Mouse (Mus musculus): ENCODE measurements around the gene Hoxa9. TPM values are rescaled to one million over a fixed set of nuclear protein-coding genes. Genes with fewer than 3 reads are reported as not detected.
A peak's percentile ranks its signal among the peaks of the same experiment; 100 is the strongest.

The Hoxa9 gene
- total RNA-seq, 2 experiments from 2014 or later, result 5.7 to 13.5 TPM

DNA sequence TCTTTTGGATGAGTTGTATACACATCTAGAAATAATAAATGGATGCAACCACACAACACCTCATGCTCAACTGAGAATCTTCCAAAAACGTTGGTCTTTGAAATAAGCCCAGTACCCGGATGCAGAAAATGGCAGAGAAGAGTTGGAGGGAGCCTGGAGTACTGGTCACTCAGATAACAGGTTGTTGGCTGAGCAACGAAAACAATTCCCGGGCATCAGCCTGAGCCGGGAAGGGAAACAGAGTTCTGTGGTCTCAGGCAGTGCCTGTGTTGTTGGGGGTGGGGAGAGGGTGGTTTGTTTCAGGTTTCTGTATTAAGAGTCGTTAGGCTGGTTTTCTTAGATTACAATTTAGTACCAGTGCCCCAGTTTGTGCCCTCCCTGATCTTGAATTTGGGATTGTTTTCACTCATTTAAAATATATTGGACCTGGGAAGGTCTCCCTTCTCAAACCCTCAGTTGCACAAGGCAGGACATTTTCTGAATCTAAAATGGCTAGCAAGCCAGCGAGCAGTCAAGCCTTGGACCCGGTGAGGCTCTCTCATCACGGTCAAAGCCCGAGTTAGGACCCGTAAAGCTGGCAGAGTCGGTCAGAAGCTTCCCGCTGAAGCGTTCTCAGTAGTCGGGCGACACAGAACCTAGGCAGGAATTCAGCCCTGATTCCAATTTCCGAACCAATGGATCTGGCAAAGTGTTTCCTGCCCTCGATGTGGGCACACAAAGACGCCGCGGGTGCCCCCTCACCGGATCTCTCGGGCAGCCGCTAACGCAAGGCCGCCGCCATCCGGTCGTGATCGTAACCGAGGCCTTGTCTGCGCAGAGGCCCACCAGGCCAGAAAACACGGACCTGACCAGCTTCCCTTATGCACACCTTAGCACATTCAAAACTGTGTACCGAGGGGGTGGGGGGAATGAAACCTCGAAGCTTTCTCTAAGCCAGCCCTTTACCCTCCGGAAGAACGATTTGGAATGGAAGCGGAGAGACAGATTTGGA, 2.1 kb downstream of the Hoxa9 start:
- DNase-seq, result no peak

DNA sequence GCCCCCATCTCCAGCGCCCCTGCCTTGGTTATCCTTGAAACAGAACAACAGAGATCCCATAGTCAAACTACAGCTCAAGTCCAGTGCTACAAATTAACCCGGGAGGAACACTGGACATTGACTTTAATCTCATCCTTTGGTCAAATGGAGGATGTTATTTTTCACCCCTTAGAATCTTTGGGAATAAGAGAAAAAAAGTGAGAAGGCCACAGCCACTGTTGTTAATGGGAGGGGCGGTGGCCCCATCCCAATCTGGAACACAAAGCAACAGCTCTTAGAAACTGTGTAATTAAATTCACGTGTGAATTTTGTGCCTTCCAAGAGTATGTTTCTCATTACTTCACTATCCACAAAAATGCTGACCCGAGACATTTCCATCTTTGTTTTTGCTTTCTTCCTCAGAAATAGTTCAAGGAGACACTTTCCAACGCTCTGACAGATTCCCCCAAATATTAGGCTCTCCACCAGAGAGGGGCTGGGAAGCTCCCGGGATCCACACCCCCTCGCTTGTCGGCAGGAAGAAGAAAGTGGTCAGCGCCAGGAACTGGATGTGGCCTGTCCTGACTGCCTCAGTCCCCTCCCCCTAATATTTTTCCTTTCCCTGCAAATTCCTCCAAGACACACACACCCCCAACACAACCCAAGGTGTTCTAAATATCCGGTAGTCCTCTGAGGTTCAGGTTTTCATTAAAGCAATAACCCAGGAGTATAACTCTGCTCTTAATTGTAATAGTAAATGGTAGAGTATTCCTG, 3.2 kb downstream of the Hoxa9 start:
- DNase-seq, result no peak

DNA sequence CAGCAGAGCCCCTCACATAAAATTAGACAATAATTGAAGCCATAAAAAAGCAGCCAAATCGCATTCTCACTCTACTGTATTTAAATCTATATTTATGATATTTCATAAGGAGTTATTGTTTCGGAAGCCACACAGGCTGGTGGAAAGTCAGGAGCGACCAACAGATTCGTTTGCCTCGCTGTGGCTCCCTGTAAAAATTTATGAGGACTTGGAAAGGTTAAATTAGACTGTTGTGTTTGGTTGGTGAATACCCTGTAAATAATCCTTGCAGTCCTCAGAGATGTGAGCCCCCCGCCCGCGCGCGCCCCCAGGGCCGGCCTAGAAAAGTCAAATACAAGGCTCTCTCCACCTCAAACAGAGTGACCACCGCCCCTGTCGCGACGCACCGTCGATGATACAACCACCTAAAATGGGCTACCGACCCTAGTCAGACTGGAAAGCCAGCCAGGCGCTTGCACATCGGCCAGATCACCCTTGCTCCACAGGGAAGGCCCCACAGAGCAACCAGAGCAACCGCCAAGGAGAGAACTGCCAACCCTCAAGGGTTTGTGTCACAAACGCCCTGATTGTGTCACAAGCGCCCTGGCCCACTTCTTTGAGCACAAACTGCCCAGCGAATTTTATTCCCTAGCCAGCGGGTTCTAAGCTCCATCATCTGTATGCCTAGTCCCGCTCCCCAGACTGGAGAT, 4.2 kb downstream of the Hoxa9 start:
- no peak for DNase-seq

DNA sequence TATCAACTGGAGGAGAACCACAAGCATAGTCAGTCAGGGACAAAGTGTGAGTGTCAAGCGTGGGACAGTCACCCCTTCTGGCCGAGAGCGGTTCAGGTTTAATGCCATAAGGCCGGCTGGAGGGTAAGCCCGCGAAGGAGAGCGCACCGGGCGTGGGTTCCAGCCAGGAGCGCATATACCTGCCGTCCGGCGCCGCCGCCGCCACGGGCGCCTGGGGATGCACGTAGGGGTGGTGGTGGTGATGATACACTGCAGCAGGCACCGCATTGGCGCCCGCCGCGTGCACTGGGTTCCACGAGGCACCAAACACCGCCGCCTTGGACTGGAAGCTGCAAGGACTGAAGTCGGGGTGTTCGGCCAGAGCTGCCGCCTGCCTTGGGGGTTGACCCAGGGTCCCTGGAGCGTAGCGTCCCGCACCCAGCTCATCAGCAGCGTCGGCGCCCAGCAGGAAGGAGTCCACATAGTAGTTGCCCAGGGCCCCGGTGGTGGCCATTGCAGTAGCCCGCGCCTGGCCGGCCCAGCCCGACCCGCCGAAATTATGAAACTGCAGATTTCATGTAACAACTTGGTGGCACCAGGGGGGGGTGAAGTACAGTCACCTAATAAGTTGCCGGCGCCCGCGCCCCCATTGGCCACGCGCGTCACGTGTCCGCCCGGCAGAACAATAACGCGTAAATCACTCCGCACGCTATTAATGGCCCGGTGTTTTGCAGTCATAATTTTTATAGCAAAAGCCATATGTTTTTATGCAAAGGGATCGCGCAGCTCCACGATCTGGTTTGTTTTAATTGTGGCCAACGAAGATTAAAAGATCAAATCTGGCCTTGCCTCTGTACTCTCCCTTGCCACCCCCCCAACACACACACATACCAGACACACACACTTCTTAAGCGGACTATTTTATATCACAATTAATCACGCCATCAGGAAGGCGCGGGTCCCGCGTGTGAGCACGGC, 5.0 kb downstream of the Hoxa9 start:
- DNase-seq, result peak; percentile 85

DNA sequence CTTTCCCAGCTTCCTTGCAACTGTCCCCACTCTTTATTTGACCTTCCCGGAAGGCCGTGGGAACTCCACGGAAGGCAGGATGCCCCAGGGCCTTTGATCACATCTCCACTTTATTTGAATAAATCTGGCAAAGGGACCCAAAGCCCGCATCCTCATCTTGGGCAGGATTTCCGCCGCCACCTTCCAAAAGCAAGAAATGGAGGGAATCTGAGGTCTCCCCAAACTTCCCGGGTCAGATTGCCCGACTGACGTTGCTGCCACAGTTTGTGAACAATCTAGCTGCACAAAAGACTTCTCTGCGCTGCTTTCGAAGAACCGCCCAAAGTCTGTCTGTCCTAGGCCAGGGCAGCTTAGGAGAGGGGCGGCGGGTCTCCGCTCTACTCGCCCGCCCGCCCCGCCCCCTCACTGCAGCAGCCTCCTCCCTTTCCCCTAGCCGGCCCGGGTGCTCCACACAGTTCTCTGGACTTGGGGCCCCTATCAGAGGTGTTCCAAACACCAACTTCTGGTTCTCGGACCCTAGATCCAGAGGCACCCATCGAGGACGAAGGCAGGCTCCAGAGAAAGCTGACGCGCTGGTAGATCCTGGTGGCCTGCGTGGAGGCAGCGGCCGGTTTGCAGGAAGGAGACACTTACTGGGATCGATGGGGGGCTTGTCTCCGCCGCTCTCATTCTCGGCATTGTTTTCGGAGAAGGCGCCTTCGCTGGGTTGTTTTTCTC, 5.8 kb downstream of the Hoxa9 start:
- peak; percentile 6 for DNase-seq

DNA sequence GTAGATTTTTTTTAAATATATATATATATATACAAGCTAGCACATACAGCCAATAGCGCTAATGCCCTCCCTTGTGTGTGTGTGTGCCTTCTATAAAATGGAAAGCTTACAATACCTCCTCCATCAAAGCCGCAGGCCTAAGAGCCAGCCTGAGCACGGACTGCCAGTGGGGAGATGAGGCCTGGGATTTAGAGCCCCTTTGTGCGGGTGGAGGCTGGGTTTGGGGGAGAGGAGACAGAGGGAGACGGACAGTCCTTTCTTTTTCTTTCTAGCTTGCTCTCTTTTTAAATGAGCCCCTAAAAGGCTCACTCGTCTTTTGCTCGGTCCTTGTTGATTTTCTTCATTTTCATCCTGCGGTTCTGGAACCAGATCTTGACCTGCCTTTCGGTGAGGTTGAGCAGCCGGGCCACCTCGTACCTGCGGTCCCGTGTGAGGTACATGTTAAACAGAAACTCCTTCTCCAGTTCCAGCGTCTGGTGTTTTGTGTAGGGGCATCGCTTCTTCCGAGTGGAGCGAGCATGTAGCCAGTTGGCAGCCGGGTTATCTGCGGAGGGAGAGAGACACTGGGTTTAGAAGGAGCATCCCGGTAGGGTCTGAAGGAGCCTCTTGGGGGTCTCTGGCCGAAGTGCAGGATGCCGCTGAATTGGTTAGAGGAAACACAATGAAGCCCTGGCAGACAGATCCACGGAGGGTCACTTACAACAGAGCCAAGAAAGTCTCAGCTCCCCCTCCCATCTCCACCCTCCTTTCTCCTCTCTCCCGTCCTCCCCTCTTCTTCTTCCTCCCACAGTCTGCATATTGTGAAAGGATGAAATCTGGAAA, 6.7 kb downstream of the Hoxa9 start:
- DNase-seq, result peak; percentile 8

DNA sequence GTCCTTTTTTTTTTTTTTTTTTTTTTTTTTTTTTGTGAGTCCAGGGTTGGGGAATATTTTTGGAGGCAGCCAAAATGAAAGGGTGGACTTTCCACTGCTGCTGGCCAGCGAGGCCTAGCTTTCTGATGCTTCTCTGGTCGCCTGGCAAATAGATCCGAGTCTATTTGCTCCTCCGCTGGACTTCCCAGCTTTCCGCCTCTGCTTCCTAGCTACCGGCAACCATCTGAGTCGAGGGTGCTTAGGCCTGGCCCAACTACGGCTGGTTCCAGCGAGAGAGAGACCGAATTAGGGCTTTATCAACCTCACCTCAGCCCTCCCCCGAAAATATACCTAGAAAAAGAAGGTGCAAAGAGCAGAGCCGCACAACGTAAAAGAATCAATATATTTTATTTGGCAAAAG, 8.2 kb downstream of the Hoxa9 start:
- DNase-seq, result peak; percentile 11

DNA sequence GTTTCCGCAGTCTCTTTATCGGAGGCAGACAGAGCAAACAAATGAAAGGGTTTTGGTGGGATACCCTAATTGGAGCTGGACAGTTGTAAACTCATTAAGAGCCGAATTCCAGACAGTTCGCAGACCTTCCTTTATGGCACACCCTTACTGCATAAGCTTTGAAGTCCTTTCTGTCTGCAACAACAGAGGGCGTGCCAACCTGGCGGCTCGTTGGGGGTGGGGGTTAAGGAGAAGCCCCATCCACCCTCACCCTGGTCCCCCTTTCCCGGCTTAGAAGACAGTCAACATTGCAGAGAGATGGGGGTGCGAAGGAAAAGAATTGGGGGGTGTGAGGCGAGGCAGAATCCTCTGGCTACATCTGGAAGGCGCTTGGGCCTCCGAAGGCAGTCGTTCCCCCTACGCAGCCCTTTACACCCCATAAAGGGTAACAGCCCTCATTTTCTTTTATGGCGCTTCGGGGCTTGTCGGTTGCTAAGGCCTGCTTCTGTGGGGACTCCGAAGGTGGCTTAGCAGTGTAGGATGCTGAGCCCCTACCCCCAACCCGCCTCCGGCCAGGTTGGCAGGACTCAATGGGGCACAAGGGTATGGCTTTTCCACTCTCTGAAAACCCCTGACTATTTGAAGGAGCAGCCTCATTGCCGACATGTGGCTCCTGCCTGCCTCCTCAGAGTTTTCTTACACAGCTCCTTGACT, 8.8 kb downstream of the Hoxa9 start:
- DNase-seq, result no peak

DNA sequence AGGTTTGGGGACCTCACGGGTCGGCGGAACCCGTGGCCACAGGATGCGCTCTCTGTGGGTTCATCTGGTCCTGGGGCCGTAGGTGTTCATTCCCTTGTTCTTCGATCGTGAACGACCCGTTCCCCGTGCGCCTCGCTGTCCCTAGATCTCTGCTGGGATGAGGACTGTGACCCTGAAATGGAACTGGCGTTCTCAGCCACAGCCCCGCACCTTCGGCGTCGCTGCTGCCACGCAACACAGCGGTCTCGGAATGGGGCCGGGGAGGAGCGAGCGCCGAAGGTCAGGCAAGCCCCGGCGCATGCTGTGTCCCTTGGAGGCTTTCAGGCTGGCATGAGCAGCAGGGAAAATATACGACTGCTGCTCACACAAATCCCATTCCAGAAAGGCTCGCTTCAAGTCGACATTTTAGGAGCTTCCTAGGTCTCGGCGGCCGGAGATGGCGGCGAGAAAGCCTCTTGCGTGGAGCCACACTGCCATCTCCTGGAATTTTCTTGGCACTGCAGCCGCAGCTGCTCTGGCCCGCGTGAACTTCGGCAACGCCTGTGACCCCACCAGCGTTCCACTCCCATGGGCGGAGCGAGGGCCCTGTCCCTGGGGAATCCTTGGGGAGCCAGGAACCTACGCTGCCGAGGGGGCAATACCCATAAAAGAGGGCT, 9.4 kb downstream of the Hoxa9 start, which contains the start of gene Hoxa7:
Hoxa7 (minus strand) TSS at position 518 of the 656 bp plus-strand sequence.
- peak; percentile 88 for DNase-seq

DNA sequence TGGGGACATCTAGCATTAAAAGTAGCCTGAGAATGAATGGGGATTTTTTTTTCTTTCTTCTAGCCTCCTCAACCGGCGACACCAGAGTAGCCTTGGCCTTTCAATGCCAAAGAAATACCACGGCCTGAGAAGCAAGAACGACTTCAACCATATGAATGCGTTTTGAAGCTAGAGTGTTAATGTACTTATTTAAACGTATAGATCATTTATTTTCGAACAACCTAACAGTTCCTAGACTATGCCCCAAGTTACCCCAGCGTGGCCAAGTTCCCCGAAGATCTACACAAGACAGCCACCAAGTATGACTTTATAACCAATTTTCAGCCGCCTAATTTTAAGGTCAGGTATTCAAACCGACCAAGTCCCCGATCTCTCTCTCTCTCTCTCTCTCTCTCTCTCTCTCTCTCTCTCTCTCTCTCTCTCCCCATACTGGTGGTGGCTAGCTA, 10.0 kb downstream of the Hoxa9 start:
- no peak for DNase-seq

DNA sequence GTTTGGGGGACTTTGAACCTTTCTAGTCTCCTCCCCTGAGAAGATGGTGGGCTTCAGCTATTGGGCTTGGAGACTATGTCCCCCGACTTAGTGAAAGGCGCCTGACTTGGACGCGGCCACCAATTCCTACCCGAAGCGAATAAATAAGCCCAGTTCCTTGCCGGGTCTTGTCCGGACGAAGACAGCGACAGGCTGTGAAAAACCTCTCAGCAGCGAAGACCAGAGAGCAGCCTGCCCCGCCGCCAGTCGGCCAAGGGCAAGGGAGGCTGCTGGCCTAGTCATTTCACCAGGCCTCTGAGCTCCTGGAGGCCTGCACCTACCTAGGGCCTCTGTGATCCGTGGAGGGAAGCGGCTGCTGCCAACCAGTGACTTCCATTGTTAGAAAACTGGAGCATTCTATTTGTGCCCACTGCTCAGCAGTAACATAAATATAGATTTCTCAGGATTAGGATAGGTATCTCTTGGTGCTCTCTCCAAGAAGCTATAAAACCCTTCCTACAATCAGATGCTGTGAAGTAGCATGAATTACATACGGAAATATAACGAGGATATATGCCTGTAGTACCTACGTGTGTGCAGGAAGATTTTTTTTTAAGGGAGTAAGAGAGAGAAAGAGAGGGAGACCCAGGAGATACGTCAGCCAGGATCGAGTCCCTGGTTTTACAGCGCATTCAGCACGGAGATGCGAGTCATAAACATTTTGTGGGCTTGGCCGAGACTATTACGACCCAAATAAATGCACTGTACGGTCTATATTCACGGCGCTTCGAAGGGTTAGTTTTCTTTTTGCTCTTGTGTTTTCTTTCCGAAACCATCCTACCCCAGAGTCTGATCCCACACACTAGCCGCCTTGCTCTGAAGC, 10.7 kb downstream of the Hoxa9 start:
- no peak for DNase-seq

DNA sequence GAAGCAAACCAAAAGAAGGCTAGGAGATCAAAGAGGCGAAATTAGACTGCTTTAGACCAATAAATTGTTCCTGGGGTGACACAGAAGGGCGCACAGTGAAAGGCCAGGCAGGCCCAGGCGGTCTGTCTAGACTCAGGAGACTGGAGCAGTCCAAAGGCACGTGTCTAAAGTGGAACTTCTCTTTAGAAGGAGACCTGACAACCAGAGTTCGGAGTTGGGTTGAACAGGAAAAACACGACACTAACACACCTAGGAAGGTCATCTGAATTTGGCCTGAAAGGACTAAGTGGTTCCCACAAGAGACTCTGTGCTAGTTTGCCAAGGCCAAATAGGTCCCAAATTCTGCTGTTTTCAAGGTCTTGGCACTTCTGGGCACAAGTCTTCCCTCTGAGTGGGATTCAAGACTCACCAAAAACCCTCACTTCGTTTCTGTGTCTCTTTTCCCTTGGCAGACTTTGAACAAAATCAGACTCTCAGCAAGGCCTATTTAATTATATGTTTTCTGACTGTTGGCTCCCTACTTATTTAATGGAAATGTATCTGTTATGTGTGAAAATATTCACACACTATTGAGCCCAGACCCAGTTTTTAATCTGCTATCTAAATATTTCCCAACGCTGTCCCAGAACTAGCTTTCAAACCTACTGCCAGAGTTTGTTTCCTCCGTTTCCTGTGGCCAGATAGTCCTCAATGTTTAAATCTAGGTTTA, 11.5 kb downstream of the Hoxa9 start:
- no peak for DNase-seq

DNA sequence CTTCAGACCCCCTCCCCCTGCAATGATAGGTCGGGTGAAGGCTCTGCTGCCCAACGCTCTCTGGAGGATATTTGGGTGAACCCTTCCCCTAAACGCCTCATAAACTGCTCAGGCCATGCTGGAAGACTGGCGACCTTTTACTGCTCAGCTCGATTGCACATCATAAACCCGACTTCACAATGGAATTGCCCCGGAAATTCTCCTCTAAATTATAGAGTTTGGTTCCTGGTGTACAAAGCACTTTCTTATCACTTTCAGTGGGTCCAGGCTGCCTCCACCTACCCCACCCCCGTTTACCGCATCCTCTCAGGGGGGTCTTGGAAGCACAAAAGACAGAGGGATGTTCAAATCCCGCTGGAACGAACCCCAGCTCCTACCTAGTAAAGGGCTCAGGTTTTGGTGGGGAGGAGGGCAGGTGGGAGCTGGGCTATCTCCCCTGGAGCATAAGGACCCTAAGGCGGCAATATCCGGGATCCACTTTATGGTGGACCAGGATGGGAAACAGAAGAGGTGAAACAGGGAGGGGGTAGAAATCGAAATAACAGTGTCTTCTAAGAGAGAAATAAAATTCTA, 12.2 kb downstream of the Hoxa9 start:
- no peak for DNase-seq

DNA sequence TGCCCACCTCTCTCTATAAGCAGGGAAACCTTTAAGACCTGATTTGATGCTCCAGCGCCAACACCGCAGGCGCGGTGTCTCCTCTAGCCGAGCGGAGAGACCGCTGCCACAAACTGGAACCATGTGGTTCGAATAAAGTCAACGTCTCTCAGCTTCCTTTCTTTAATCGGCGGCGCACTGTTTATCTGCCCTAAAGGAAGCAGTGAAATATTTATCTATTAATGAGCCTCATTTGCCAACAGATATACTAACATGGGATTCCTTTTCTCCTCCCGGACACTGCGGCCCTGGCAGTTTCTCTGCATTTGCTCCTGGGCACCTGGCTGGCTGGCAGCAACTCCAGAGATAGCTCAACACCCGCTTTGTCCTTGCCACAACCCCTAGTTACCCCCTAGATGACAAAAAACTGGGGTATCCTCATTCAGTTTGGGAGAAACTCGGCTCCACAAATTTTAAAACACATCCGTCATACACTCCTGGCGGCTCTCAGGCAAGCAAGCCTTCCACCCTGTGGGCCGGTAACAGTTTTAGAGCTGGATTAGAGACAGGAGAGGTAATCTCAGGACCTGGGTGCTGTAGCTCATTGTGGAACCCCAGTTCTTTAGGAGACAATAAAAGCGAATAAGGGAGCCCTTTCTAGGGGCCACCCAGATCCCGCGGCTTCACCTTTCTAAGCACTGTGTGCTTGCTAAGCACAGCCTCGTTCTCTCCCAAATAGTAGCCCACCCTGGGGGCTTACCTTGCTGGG, 12.8 kb downstream of the Hoxa9 start:
- DNase-seq, result no peak

DNA sequence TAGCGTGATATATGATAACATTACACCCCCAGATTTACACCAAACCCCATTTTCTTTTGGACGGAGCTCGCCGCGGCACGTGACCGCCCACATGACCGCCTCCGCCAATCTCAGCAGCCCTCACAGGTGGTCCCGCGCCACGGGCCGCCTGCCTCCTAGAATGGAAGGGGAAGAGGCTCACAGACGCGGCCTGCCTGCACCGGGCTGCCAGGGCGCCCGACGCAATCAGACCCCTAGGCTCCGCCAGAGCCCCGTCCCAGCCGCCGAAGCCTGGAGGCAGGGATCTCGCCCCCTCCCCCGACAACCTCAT, 13.5 kb downstream of the Hoxa9 start:
- DNase-seq, result peak; percentile 86

Measured in gastrocnemius, postnatal 25 days (tissue).